Mouse (Mus musculus): Measurements from ENCODE around the gene Cntn5. TPM values are rescaled to one million over a fixed set of nuclear protein-coding genes. Genes with fewer than 3 reads are reported as not detected.

Gene Cntn5
- polyA plus RNA-seq (2012; rRNA removed) = 0.06 TPM in 1 of 2 replicates, not detected in the other

GRCm38 (mm10) chr9:10904616-10905363 is at the start of gene Cntn5:
Cntn5 (minus strand) TSS chr9:10904775.

